Mouse (Mus musculus): ENCODE results near the gene Fam13a. TPM values are rescaled to one million over a fixed set of nuclear protein-coding genes. Genes with fewer than 3 reads are reported as not detected.
A peak's percentile ranks its signal among the peaks of the same experiment; 100 is the strongest.

Fam13a gene
- polyA plus RNA-seq, 1 experiment = 7.9 TPM

GRCm38 (mm10) chr6:58894994-58895393 lies 129.4 kb downstream of the Fam13a start:
- no peak for DNase-seq (ENCODE audit: extremely low spot score in 1 of 2, low spot score in 1 of 2)

DNA sequence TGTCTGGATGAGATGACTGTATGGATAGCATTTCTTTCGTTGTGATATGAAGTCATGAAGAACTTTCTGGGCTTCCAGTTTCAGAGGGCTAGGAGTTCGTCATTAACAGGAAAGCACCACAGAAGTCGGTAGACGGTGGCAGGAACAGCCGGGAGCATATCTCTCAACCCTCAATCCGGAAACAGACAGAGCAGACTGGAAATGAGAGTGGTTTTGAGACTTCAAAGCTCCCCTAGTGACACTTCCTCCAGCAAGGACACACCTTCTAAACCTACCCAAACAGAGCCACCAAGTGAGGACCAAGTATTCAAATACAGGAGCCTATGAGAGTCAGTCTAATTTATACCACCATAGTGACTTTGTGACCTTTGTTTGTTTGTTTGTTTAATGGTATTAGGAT lies 131.0 kb downstream of the Fam13a start:
- DNase-seq (ENCODE audit: extremely low spot score in 1 of 2, low spot score in 1 of 2) = no peak

DNA sequence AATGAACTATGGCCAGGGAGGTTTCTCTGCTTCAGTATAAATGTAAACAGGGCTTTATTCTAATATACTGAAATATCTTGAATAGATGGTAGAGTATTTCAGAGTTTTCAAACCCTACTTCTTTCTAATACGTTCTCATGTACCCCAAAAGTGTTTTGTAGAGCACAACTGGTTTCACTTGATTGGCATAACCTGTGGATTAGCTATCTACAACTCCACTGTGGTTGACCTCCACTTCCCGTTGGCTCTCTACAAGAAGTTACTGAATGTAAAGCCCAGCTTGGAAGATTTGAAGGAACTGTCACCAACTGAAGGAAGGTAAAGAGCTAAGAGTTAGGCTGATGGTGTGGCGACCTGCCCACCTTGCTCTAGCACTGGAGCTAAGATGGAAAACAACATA lies 134.4 kb downstream of the Fam13a start:
- DNase-seq (ENCODE audit: extremely low spot score in 1 of 2, low spot score in 1 of 2) = no peak

- DNase-seq (ENCODE audit: extremely low spot score in 1 of 2, low spot score in 1 of 2) = peak in 1 of 2 experiments; percentile 56
Observed at GRCm38 (mm10) chr6:58882271-58882670, 142.1 kb downstream of the Fam13a start.

Other genes with a start within 250 kb of the Fam13a start
- gene Herc3, start 193.1 kb downstream of the Fam13a start, polyA plus RNA-seq (2012; rRNA removed) = 93.0 and 110 TPM in 2 replicates
- 326 and 348 TPM in 2 replicates for gene Nap1l5, start 117.5 kb downstream of the Fam13a start, polyA plus RNA-seq (2012; rRNA removed)
- gene Tigd2, start 184.3 kb upstream of the Fam13a start, polyA plus RNA-seq (2012; rRNA removed) = 5.0 and 5.4 TPM in 2 replicates